Comparison of ENCODE assay signal across 18 mouse cellular contexts in the genomic region with DNA sequence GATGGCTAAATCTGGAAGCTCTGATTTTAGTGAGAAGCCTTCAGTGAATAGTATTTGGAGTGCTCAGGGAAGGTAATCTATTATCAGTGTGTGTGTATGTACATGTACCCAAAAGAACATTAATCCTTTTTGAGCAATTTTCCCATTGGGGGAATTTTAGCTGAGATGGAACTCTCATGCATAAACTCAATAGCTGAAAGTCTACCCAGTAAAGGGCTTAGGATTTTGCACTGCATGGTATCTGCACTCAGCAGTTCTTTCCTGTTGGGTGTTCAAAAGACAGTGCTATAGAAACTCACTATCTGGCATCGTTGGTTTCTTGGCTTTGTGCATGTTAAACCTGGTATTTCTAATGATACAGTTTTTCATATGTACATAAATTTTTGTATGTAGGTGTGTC.
"Had no signal": no experiment of that assay in that cellular context is flagged by ENCODE, and none has a peak within 500 bp of the region (broad histone marks: within the 10 kb centered on the region; RNA-seq: fewer than 3 reads in every experiment).

No protein-coding gene starts in this region.

- H3K4me3 ChIP-seq: midbrain, embryonic 10.5 days; midbrain, embryonic 13.5 days; midbrain, embryonic 15.5 days; myocyte; neural tube, embryonic 13.5 days; neural tube, embryonic 15.5 days had no signal

- ATAC-seq: midbrain, embryonic 13.5 days; midbrain, embryonic 15.5 days had no signal

- H3K27ac ChIP-seq: midbrain, embryonic 10.5 days; midbrain, embryonic 13.5 days; midbrain, embryonic 15.5 days; neural tube, embryonic 13.5 days; neural tube, embryonic 15.5 days had no signal

- H3K4me2 ChIP-seq: lung, embryonic 14.5 days; midbrain, embryonic 13.5 days; midbrain, embryonic 15.5 days; neural tube, embryonic 13.5 days; neural tube, embryonic 15.5 days had no signal

- H3K4me1 ChIP-seq: midbrain, embryonic 15.5 days had no signal

- H3K9me3 ChIP-seq: midbrain, embryonic 10.5 days; midbrain, embryonic 13.5 days; midbrain, embryonic 15.5 days; neural tube, embryonic 13.5 days; neural tube, embryonic 15.5 days had no signal

- DNase-seq: lung, adult 18-20 months; lung, embryonic 14.5 days; lung, postnatal 10 days; lung, postnatal 4 days; retina, postnatal 1 day; right cerebral cortex, adult 18-20 months; right cerebral cortex, postnatal 25 days; right cerebral cortex, postnatal 4 days; spleen, adult 18-20 months; thymus, adult 18-20 months; thymus, postnatal 14 days; thymus, postnatal 36 days had no signal

- H3K9ac ChIP-seq: lung, embryonic 14.5 days; midbrain, embryonic 13.5 days; midbrain, embryonic 15.5 days; neural tube, embryonic 13.5 days; neural tube, embryonic 15.5 days had no signal

- H3K27me3 ChIP-seq: midbrain, embryonic 13.5 days; midbrain, embryonic 15.5 days; neural tube, embryonic 13.5 days; neural tube, embryonic 15.5 days had no signal
